Mouse (Mus musculus) C2C12 (cell line): ENCODE measurements around the gene Prex1. TPM values are rescaled to one million over a fixed set of nuclear protein-coding genes. Genes with fewer than 3 reads are reported as not detected.

Source experiments
- H3K27me3 ChIP-seq: one replicate; pipeline ENCODE4 v1.6.1; 2011; ENCODE audit not compliant: control insufficient read depth, insufficient read depth, insufficient read length
- H3K36me3 ChIP-seq: one replicate; pipeline ENCODE4 v1.6.1; 2011; ENCODE audit not compliant: control insufficient read depth, insufficient read depth
- H3K4me3 ChIP-seq: one replicate; pipeline ENCODE4 v1.5.1; 2011; ENCODE audit warnings: mild to moderate bottlenecking, control low read depth; ENCODE audit not compliant: poor library complexity, insufficient read depth, severe bottlenecking
- H3K79me2 ChIP-seq: one replicate; pipeline ENCODE4 v1.6.1; 2011; ENCODE audit not compliant: control insufficient read depth, insufficient read depth
- H3K79me3 ChIP-seq: one replicate; pipeline ENCODE4 v1.6.1; 2011; ENCODE audit warnings: low read depth, control low read depth
- H3ac ChIP-seq: one replicate; pipeline ENCODE3; 2011; ENCODE audit warnings: low read depth; ENCODE audit not compliant: control insufficient read depth, insufficient read length
- CEBPB ChIP-seq: IDR thresholded peaks from one replicate; pipeline ENCODE4 v1.6.1; 2011; ENCODE audit warnings: low read depth, mild to moderate bottlenecking, control low read depth, moderate library complexity
- CTCF ChIP-seq: IDR thresholded peaks from one replicate; pipeline ENCODE4 v1.5.1; 2011; ENCODE audit not compliant: control insufficient read depth, insufficient read depth, insufficient read length
- FOSL1 ChIP-seq: IDR thresholded peaks from one replicate; pipeline ENCODE4 v1.8.0; 2011; ENCODE audit warnings: mild to moderate bottlenecking, low read length; ENCODE audit not compliant: poor library complexity, insufficient read depth, severe bottlenecking
- MAX ChIP-seq: IDR thresholded peaks from one replicate; pipeline ENCODE4 v1.6.1; 2011; ENCODE audit warnings: mild to moderate bottlenecking, control low read depth
- MYOD1 ChIP-seq: IDR thresholded peaks from one replicate; pipeline ENCODE4 v1.6.1; 2011; ENCODE audit warnings: low read depth; ENCODE audit not compliant: control insufficient read depth, insufficient read length
- MYOG ChIP-seq: IDR thresholded peaks from one replicate; pipeline ENCODE4 v1.6.1; 2011; ENCODE audit not compliant: control insufficient read depth, insufficient read length; ENCODE audit errors: extremely low read depth
- USF1 ChIP-seq: IDR thresholded peaks from one replicate; pipeline ENCODE4 v1.6.1; 2011; ENCODE audit warnings: low read depth, mild to moderate bottlenecking, control low read depth, moderate library complexity
- polyA plus RNA-seq: library from polyadenylated mRNA; unstranded; fragments of >200 nt; fragmentation: generic; extraction: Trizol; gene quantifications from one replicate; pipeline ENCODE4 v1.2.1, GENCODE M21; 2012; ENCODE audit warnings: missing spikeins

The Prex1 gene
- polyA plus RNA-seq, 1 experiment, result 0.16 TPM

DNA sequence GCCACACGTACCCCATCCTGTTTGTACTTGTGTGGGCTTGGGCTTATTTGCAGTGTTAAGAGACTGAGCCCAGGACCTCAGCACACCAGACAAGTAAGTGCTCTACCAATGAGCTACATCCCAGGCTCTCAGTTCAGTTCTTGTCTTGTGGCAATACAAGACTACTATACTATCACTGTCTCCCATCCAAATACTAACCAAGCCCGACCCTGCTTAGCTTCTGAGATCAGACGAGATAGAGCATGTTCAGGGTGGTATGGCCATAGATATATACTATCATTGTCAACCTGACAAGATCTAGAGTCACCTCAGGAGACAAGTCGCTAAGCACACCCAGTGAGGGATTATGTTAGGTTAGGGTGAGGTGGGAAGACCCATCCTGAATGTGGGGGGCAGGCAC lies 58.8 kb downstream of the Prex1 start:
- Histone ChIP-seq H3K79me3 (no peaks in the 10 kb centered on the region), H3K27me3 (no peaks in the 10 kb centered on the region), H3K79me2 (no peaks in the 10 kb centered on the region), H3K4me3 (no peak overlapping the region), H3ac (no peak overlapping the region), H3K36me3 (no peaks in the 10 kb centered on the region)
- no peak for TF ChIP-seq CTCF
- TF ChIP-seq USF1, result no peak
- TF ChIP-seq MAX, result no peak
- no peak for TF ChIP-seq CEBPB
- no peak for TF ChIP-seq MYOG
- no peak for TF ChIP-seq MYOD1
- TF ChIP-seq FOSL1, result no peak

DNA sequence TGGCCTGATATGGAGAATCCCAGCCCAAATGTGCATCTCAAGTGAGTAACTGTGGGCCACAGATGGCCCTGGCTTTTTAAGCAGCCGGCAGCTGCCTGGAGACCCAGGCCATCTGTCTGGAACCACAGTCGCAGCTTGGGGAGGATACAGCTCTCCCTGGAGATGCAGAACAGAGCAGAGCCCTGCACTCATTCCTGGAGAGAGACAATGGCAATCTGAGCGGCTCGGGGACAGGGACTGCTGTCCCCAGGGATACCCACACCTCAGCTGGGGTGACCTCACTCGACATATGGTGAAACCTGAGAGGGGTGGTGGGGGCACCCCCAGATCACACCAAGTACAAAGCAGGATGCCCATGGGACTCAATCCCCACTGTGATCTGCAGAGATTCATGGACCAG lies 60.1 kb downstream of the Prex1 start:
- TF ChIP-seq MAX, result no peak
- no peak for TF ChIP-seq MYOD1

DNA sequence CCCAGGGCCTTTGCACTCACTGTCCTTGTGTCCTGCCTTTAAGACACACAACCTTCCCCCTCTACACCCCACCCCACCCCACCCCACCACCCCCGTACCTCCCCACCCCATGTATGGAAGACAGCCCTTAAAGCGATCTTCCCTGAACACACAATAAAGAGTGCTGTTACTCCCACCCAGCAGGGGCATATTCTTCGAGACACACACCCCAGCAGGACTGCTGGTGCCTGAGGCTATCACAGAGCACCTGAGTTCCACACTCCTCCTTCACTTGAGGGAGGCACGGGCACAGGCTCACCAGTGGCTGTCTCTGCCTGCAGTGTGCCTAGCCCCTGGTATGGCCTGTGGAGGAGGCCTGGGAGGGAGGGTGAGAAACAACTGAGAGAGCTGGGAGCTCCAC lies 61.0 kb downstream of the Prex1 start:
- Histone ChIP-seq H3K27me3 (peaks cover 5% of the 10 kb centered on the region), H3K36me3 (no peaks in the 10 kb centered on the region), H3ac (no peak overlapping the region), H3K4me3 (no peak overlapping the region), H3K79me3 (no peaks in the 10 kb centered on the region), H3K79me2 (no peaks in the 10 kb centered on the region)
- TF ChIP-seq MYOD1, result no peak
- no peak for TF ChIP-seq CEBPB
- TF ChIP-seq FOSL1, result no peak
- TF ChIP-seq MAX, result no peak

More for the DNA sequence above, 60.1 kb downstream of the Prex1 start:
- no peak overlapping the region for H3K4me3 ChIP-seq
- no peaks in the 10 kb centered on the region for H3K79me2 ChIP-seq
- H3K27me3 ChIP-seq, result no peaks in the 10 kb centered on the region
- no peaks in the 10 kb centered on the region for H3K79me3 ChIP-seq
- H3ac ChIP-seq, result no peak overlapping the region
- no peaks in the 10 kb centered on the region for H3K36me3 ChIP-seq

DNA sequence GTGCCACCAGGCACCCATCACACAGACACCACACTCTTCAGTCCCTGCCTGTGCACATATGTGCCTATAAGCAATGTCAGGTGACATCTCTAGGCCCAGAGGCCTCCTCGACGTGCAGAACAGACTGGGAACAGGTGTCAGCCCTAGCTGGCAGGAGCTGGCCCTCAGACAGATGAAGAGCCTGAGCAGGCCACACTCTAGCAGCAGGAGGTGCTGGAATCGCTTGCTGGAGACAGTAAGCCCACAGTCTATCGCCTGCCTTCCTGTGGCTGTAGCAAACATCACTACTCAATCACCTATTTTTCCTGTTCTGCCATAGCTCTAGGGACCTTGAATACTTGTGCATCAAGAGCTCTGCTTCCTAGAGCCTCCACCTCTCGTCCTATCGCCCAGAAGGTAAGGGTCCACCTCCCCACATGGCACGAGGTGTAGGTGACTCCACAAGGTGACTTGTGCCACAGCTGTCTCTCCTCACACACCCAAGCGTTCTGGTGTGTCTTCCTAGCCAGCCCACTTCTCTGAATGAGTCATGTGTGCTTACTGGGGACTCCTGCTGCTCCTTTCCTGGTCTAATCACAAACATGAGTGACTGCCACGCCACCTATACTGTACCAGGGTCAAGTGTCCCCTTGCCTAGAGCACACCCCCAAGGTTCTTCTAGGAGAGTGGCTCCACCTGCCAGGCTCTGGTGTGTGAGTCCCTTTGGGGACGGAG lies 62.2 kb downstream of the Prex1 start:
- no peaks in the 10 kb centered on the region for H3K79me2 ChIP-seq
- H3K4me3 ChIP-seq, result no peak overlapping the region
- H3ac ChIP-seq, result no peak overlapping the region
- no peaks in the 10 kb centered on the region for H3K79me3 ChIP-seq
- no peaks in the 10 kb centered on the region for H3K36me3 ChIP-seq
- no peak for TF ChIP-seq USF1
- TF ChIP-seq MAX, result no peak
- TF ChIP-seq CEBPB, result no peak
- TF ChIP-seq MYOG, result no peak
- TF ChIP-seq FOSL1, result no peak
- no peak for TF ChIP-seq MYOD1
- TF ChIP-seq CTCF, result no peak
- H3K27me3 ChIP-seq, result peaks cover 5% of the 10 kb centered on the region

DNA sequence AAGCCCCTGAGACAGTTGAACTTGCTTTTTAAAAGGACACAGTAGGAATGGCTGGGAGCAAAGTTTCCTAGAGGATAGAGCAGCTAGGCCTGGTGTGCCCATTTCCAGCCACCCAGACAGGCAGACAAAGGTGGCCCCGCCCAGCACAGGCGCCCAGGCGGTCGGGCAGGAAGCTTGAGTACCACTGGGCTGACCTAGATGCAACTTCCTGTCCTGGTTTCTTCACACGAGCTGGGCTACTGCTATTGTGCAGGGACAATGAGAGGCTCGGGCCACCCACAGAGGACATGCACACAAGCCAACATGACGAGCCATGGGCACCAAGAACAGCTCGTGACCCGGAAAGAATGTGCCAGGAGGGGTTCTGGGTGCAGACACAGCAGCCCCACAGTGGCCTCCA lies 63.2 kb downstream of the Prex1 start:
- TF ChIP-seq MYOG (no peak), CEBPB (no peak), MYOD1 (no peak), MAX (no peak), USF1 (no peak), FOSL1 (no peak), CTCF (no peak)
- Histone ChIP-seq H3K4me3 (no peak overlapping the region), H3K79me2 (no peaks in the 10 kb centered on the region), H3K79me3 (no peaks in the 10 kb centered on the region), H3ac (no peak overlapping the region), H3K27me3 (peaks cover 5% of the 10 kb centered on the region), H3K36me3 (no peaks in the 10 kb centered on the region)

DNA sequence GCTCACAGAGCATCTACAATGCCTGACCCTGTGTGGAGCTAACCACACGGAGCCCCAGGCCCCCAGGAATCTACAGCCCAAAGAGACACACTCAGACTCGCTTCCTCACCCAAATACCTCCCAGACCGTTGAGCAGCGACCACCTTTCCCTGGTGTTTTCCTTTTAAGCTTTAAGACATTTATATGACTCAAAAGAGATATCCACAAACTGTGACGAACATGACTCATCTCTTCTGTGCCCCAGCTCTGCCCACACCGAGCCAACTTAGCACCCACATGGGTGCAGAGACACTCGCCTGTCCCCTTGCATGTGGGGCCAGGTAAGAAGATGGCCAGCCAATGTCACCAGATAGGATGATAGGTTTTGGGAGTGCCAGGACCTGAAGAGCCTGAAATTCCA lies 66.4 kb downstream of the Prex1 start:
- H3K79me3 ChIP-seq, result no peaks in the 10 kb centered on the region
- no peaks in the 10 kb centered on the region for H3K36me3 ChIP-seq
- H3K4me3 ChIP-seq, result no peak overlapping the region
- H3K79me2 ChIP-seq, result no peaks in the 10 kb centered on the region
- no peak overlapping the region for H3ac ChIP-seq
- peaks cover 20% of the 10 kb centered on the region for H3K27me3 ChIP-seq
- TF ChIP-seq MYOG, result no peak
- no peak for TF ChIP-seq MYOD1
- no peak for TF ChIP-seq CEBPB
- TF ChIP-seq FOSL1, result no peak
- TF ChIP-seq CTCF, result no peak
- no peak for TF ChIP-seq USF1
- TF ChIP-seq MAX, result no peak
